Mouse (Mus musculus): Measurements from ENCODE around the gene Cd80.

GRCm38 (mm10) chr16:38447366-38447765 lies 8.0 kb upstream of the Cd80 start:
- TF ChIP-seq MYC (IDR thresholded peaks at IDR 0.05; ENCODE audit: low read depth, low read length), result no peak
- TF ChIP-seq MAFK (IDR thresholded peaks at IDR 0.05; ENCODE audit: borderline replicate concordance, low read depth, low read length), result no peak
- TF ChIP-seq POLR2A (IDR thresholded peaks at IDR 0.05; ENCODE audit: control insufficient read depth in 1 of 2, insufficient read depth in 1 of 2, low read depth in 1 of 2, low read length in 2 of 2, poor library complexity in 1 of 2), result no peak
- no peak for TF ChIP-seq CTCF (IDR thresholded peaks at IDR 0.05 in 2 of 3, conservative IDR thresholded peaks at IDR 0.05 in 1 of 3; ENCODE audit: control insufficient read depth in 1 of 3, insufficient read depth in 1 of 3, low read depth in 2 of 3, low read length in 3 of 3, poor library complexity in 1 of 3, severe bottlenecking in 1 of 3)
- TF ChIP-seq EP300 (IDR thresholded peaks at IDR 0.05; ENCODE audit: low read depth in 1 of 2, low read length in 2 of 2), result no peak
- TF ChIP-seq CHD2 (IDR thresholded peaks at IDR 0.05; ENCODE audit: low read length), result no peak
